Mouse (Mus musculus) limb, embryonic 12.5 days (tissue): ENCODE data around the gene Stx1a. TPM values are rescaled to one million over a fixed set of nuclear protein-coding genes. Genes with fewer than 3 reads are reported as not detected.

Source experiments
- ATAC-seq: fragments of 200-750 bp; cut with Nextera tagmentation; 2 replicates; pipeline ENCODE4 v1.8.0; 2017; ENCODE audit warnings: low read depth, moderate TSS enrichment; ENCODE audit not compliant: insufficient number of reproducible peaks, insufficient read depth, low FRiP score, low TSS enrichment
- H3K27ac ChIP-seq: fragments of 300-500 bp; sonication (generic); 2 replicates; pipeline ENCODE4 v1.5.1; 2016; ENCODE audit warnings: mild to moderate bottlenecking, moderate library complexity
- H3K27me3 ChIP-seq: fragments of 300-500 bp; sonication (generic); 2 replicates; pipeline ENCODE4 v1.6.1; 2016; ENCODE audit warnings: mild to moderate bottlenecking, moderate library complexity
- H3K36me3 ChIP-seq: fragments of 300-500 bp; sonication (generic); 2 replicates; pipeline ENCODE4 v1.6.1; 2016; ENCODE audit warnings: mild to moderate bottlenecking, moderate library complexity
- H3K4me1 ChIP-seq: fragments of 300-500 bp; sonication (generic); replicated peaks from 2 replicates; pipeline ENCODE4 v1.6.1; 2016
- H3K4me2 ChIP-seq: fragments of 300-500 bp; sonication (generic); 2 replicates; pipeline ENCODE4 v1.6.1; 2016; ENCODE audit warnings: mild to moderate bottlenecking, moderate library complexity
- H3K4me3 ChIP-seq: fragments of 300-500 bp; sonication (generic); replicated peaks from 2 replicates; pipeline ENCODE4 v1.5.1; 2016; ENCODE audit warnings: mild to moderate bottlenecking
- H3K9ac ChIP-seq: fragments of 300-500 bp; sonication (generic); replicated peaks from 2 replicates; pipeline ENCODE4 v1.6.1; 2016; ENCODE audit warnings: mild to moderate bottlenecking, moderate library complexity
- H3K9me3 ChIP-seq: fragments of 300-500 bp; sonication (generic); 2 replicates; pipeline ENCODE4 v1.6.1; 2016; ENCODE audit warnings: mild to moderate bottlenecking, moderate library complexity
- WGBS: fragments of 180-500 bp; shearing (Covaris S2); methylation state at CpG from one replicate; pipeline ENCODE4 v1.1.7; 2016; 5-methylcytosine and 5-hydroxymethylcytosine counted together
- polyA plus RNA-seq: library from polyadenylated mRNA; unstranded; fragments of >200 nt; fragmentation: Nextera tagmentation; extraction: Ambion mirVana; gene quantifications from 2 replicates; pipeline ENCODE4 v1.2.1, GENCODE M21; 2016

Gene Stx1a
- polyA plus RNA-seq, 1 experiment from 2014 or later = 9.7 TPM

- peaks cover 10% of the 10 kb centered on the region for H3K4me1 ChIP-seq
- H3K9ac ChIP-seq = peak within 1 kb of the TSS; percentile 42; the same call in 1 of the 2 replicates
- WGBS = 2% methylated on average over 39 of the region's 39 CpGs
- peak within 1 kb of the TSS; percentile 53 for H3K4me2 ChIP-seq
- peaks cover 54% of the 10 kb centered on the region for H3K27me3 ChIP-seq
- ATAC-seq = no peak
- no peak within 1 kb of the TSS for H3K27ac ChIP-seq
- H3K4me3 ChIP-seq = peak within 1 kb of the TSS; percentile 35
- H3K36me3 ChIP-seq = no peaks in the 10 kb centered on the region
- no peaks in the 10 kb centered on the region for H3K9me3 ChIP-seq
Observed at GRCm38 (mm10) chr5:135089653-135090052, 66.4 kb downstream of the Stx1a start, which contains the start of gene Mlxipl. Mlxipl (plus strand) TSS chr5:135089890.

Other genes with a start within 250 kb of the Stx1a start
- not detected in 2 replicates for gene Tmem270, start 116.7 kb upstream of the Stx1a start, polyA plus RNA-seq
- gene Cldn13, start 108.0 kb upstream of the Stx1a start, polyA plus RNA-seq = 2.1 and 2.5 TPM in 2 replicates
- 17.8 and 19.7 TPM in 2 replicates for gene Mettl27, start 91.1 kb upstream of the Stx1a start, polyA plus RNA-seq
- 7.7 and 10.1 TPM in 2 replicates for gene Cldn4, start 76.5 kb upstream of the Stx1a start, polyA plus RNA-seq
- gene Cldn3, start 37.3 kb upstream of the Stx1a start, polyA plus RNA-seq = 4.7 and 5.8 TPM in 2 replicates
- 32.6 and 36.7 TPM in 2 replicates for gene Abhd11, start 14.3 kb upstream of the Stx1a start, polyA plus RNA-seq
- 31.1 and 31.3 TPM in 2 replicates for gene Dnajc30, start 40.7 kb downstream of the Stx1a start, polyA plus RNA-seq
- 150 and 151 TPM in 2 replicates for gene Bud23, start 41.5 kb downstream of the Stx1a start, polyA plus RNA-seq
- 22.8 and 25.2 TPM in 2 replicates for gene Vps37d, start 54.8 kb downstream of the Stx1a start, polyA plus RNA-seq
- 2.5 and 2.6 TPM in 2 replicates for gene Mlxipl, start 66.4 kb downstream of the Stx1a start, polyA plus RNA-seq
- 30.1 and 30.2 TPM in 2 replicates for gene Tbl2, start 126.2 kb downstream of the Stx1a start, polyA plus RNA-seq
- gene Bcl7b, start 144.8 kb downstream of the Stx1a start, polyA plus RNA-seq = 43.2 and 45.0 TPM in 2 replicates
- 72.8 and 73.6 TPM in 2 replicates for gene Baz1b, start 163.8 kb downstream of the Stx1a start, polyA plus RNA-seq
- gene Fzd9, start 227.7 kb downstream of the Stx1a start, polyA plus RNA-seq = 9.2 and 10.3 TPM in 2 replicates